Mouse (Mus musculus) layer of hippocampus, adult 11-12 months (tissue): ENCODE results near the gene Adprh.

Experiments
- DNase-seq: peaks from one replicate; pipeline ENCODE4 v3.0.0; 2022; ENCODE audit warnings: low spot score

Gene Adprh

GRCm38 (mm10) chr16:38442216-38442615, 10.3 kb downstream of the Adprh start:
- DNase-seq: no peak

DNA sequence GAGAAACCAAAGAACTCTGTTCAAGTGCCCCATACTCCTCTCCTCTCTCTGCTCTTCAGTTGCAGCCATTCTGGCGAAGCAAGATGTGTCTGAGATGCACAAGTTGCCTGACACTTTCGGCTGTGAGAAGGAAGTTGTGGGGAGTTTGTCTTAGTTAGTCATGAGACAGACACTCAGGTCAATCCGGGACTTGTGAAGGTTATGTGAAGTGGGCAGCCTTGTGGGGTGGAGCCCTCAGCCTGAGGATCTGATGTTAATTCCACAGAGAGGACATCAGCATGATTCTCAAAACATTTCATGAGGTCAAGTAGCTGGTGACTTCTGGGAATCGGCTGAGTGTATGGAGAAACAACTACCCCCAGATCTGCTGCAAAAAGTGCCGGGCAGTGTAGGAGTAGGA, 10.9 kb downstream of the Adprh start:
- DNase-seq: no peak

GRCm38 (mm10) chr16:38440403-38440802, 12.1 kb downstream of the Adprh start:
- no peak for DNase-seq

DNA sequence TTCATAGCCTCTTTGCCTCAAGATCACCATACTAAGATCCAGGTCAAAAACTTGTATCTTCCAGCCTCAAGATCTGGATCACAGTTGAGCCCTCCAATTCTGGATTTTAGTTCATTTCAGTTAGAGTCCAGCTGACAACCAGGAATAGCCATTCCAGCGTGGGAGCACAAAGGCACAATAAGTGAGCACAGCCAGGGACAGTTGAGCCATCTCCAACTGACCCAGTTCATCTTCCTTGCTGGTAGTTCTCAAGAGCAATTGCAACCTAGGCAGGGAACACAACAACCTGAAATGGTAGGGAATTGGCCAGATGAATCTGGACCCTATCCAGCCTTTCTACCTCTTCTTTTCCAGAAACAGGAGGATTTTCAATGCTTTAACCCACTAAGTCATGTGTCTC, 13.3 kb downstream of the Adprh start:
- no peak for DNase-seq

DNA sequence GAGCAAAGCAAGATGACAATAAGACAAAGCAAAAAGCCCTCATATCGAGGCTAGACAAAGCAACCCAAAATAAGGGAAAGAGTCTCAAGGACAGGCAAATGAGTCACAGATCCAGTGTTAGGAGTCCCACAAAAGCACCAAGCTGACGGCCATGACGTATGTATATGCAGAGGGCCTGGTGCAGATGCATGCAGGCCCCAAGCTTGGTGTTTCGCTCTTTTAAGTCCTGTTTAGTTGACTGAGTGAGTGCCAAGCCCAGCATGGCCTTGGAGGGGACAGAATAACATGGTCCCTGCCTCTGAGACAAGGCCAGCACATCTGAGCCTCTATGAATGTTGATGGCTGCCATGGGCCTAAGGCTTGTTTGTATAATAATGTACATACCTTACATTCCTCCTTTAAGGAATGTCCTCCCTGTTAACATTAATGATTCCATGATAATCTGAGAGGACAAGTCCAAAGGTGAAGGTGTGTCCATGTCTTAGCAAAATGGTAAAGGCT, 18.2 kb downstream of the Adprh start:
- DNase-seq: no peak

DNA sequence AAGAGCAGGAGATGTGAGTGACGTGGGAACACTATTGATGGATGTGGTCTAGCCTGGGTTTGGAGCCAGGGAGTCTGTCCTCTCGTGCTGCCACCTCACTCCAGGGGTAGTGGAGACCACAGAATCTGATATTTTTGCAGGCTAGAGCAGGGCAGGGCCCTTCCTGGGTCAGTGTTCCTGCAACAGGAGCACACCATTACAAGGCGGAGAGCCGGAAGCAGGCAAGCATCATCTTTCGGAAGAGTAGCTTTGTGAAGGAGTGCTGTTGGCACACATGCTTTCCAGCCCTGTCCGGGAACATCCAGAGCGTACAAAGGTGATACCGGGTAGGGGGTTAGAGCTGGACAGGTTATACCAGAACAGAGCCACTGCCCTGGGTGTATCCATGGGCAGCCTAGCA, 19.0 kb downstream of the Adprh start:
- no peak for DNase-seq

DNA sequence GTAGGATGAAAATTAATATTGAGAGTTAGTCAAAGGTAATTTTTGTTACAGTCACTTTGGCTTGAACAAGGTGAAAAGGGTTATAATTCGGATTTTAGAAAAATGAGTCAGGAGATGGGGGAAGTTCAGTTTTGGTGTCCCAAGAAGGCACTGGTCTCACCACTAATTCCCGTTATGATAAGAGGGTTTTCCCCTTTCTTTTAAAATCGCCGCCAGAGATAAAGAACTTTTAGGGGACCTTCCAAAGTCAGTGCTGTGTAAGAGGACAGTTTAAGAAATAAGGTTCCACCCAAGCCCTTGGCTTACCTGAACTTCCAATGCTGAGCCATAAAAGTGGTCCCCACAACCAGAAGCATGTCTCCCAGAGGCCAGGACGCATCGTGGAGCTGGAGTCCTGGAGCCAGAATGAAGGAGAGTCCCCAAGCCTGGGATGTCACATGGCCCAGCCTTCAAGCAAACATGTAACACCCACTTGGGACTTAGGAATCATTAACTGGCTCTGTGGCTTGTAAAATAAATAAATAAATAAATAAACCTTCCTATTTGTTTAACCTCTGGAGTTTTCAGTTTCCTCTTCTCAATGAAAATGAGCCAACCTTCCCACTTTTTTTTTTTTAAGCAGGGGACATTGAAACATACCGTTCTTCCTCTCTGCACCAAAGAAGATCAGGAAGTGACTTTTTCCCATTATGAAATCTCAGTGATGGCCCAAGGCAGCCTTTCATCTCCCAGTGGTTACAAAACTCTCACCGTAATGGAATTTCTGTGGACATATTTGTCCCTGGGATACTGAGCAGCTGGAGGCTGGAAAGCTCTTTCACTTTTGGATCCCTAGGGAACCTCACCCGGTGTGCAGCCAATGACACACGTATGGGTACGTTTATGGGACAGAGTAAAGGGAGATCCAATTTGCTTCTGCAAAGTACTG, 19.7 kb downstream of the Adprh start, which contains the start of gene Pla1a:
Gene Pla1a (minus strand): TSS at position 648 of the 928 bp plus-strand sequence.
- no peak for DNase-seq

- DNase-seq: no peak
Measured at GRCm38 (mm10) chr16:38431446-38432185, 20.9 kb downstream of the Adprh start.

DNA sequence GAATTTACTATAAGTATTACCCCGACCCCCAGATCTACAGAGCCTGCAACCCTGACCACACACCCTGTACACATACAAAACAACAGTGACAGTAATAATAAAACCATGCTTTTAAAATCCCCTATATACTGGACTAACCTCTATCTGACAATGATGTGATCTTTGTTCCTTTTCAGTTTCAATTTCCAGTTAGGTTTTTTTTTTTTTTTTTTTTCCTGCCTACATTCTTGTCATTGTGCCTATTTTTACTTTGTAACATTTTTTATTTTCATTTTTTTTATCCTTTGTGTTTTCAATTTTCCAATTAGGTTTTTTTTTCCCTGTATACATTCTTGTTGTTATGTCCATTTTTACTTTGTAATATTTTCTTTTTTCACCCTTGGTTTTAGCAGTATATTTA, 26.7 kb downstream of the Adprh start:
- no peak for DNase-seq

- DNase-seq: no peak
Measured at GRCm38 (mm10) chr16:38425374-38425773, 27.1 kb downstream of the Adprh start.

- no peak for DNase-seq
Measured at GRCm38 (mm10) chr16:38414953-38415352, 37.5 kb downstream of the Adprh start.

GRCm38 (mm10) chr16:38408416-38408815, 44.1 kb downstream of the Adprh start:
- DNase-seq: no peak

DNA sequence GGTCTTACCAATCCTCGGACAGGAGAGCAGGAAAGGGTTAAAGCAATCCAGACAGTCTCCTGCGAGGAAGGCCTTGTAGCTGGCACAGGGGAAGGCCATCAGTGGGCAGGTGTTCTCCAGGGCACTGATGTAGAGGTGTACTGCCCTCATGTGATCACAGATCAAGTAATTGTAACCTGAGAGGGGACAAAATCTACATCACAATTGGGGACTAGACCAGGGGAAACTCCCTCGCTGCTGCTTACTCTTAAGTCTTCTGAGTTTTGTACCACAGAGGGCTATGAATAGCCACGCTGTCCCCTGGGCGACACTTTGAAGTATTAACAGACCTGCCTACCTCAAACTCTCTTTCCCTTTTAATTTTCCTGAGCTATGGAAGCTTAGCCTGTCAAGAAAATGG, 44.9 kb downstream of the Adprh start:
- no peak for DNase-seq

DNA sequence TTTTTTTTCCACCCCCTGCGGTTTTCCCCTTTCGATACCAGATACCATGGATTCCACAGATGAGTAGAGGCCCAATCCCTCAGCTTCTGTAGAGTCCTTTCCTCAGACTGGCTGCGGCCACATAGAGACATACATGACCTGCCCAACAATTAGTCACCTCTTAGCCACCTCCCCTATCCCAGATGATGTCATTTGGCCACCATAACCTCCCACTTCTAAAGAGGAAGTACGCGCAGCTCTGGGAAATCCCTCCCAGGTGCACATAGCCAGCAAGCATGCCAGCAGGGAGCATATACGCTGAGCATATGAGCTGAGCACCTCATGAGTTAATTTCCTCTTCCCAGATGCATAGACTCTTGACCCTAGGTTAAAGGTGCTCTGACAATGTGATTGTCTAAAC, 45.8 kb downstream of the Adprh start:
- no peak for DNase-seq

DNA sequence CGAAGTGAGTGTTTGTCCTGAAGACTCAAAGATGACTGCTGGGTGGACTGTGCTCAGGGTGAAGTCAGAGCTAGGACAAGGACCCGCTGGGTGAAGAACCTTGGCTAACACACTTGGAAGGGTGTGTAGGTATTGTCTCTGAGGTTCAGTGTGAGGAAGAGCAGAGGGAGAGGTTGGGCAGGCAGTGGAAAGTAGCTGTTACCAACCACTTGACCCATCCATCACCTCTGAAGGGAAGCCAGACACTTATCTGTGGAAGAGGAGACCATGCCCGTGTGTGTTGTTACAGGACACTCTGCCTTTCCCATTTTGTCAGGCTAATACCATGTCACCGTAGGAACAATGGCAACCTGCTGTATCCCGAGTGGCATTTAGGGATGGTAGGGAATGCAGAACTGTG, 46.2 kb downstream of the Adprh start:
- DNase-seq: no peak

DNA sequence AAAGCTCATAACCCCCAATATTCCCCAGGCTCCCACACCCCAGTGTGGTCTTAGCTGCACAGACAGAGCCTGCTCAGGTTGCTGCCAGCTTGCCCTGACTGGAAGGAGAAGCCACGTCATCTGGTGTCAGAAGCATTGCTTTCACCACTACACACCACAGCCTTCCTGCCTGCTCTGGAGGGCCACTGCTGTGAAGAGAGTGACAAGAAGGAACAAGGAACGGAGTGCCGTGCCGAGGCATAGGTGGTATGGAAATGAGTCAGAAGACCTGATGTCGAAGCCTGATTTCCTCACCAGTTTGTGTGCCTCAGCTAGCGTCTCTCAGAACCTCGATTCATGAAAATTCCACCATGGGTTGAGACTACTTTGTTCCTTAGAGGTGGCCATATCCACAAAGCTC, 48.9 kb downstream of the Adprh start:
- no peak for DNase-seq

GRCm38 (mm10) chr16:38401468-38401867, 51.0 kb downstream of the Adprh start:
- DNase-seq: no peak

- no peak for DNase-seq
Measured at GRCm38 (mm10) chr16:38400311-38400960, 52.1 kb downstream of the Adprh start.

DNA sequence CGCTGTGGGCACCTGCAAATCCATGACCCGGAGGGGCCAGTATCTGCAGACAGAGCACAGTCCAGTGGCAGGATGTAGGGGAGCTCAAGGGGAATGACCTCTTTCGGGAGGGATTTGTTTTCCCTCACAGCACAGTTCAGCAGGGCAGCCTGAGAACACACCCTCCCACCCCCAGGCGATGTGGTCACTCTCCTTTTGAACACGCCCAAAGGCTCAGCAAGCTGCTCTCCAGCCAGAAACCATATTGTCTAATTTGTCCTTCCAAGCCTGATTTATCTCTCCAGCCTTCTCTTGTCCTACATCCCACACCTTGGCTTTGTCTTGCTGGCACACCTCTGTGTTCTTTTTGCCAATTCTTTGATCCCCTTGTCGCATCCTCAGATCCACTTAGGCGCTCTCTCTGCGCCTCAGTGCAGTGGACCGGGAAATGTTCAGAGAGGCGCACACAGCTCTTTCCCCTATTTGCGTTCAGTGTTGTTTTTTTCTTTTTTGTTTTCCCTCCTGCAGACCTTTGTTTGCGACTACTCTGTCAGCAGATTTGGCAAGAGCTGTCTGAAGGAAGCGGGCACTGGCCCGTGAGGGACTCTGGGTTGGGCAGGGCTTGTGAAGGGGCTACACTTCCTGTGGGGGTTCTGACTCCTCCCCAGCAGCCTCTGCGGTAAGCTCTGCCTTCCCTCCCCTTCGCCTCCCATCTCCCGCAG, 52.8 kb downstream of the Adprh start:
- DNase-seq: peak; percentile 47

- DNase-seq: no peak
Measured at GRCm38 (mm10) chr16:38399076-38399475, 53.4 kb downstream of the Adprh start.

DNA sequence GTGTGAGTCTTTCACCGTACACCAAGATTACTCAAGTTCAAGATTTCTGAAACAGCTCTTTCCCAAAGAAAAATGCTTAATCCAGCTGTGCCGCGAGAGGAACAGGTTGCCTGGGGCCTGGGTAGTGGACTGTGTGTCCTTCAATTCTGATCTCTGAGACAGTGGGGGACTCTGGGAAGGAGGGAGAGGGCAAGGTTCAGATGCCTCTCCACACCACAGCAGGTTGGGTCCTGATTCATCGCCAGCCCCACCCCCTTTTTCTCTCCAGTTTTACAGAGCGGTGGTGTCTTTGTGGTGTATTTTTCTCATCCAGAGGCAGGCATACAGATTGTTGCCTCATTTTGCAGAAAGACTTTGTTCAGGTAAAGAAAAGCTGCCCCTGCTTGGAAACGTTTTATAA, 54.2 kb downstream of the Adprh start:
- DNase-seq: no peak

DNA sequence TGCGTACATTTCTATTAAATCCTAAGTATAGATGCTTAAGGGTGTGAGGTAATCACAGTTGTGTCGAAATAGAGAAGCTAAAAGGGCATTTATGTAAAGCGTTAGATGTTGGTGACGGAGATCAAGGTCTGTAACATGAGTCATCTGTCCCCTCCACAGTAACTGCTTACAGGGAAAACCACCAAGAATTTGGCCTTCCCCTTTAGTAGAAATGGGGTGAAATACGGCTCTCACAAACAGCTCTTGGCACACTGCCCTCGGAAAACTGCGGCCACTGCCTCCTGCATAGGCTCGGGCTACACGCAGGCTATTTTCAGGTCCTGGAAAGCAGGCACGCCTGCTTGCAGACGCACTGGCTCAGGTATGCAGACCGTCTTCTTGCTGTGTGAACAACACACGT, 56.3 kb downstream of the Adprh start:
- peak; percentile 25 for DNase-seq
